Mouse (Mus musculus): ENCODE data around the gene Pias4.

Gene Pias4

GRCm38 (mm10) chr10:81168521-81169244, 960 bp upstream of the Pias4 start:
- peak; percentile 82 to 89 for DNase-seq

- DNase-seq: no peak
These were observed 336 bp upstream of the Pias4 start for GRCm38 (mm10) chr10:81168087-81168431.

GRCm38 (mm10) chr10:81165118-81165517, 2.6 kb downstream of the Pias4 start:
- DNase-seq: peak; percentile 77 to 78

- no peak for DNase-seq
These were observed 5.4 kb downstream of the Pias4 start for GRCm38 (mm10) chr10:81162318-81162652.

- no peak for DNase-seq
These were observed 6.0 kb downstream of the Pias4 start for GRCm38 (mm10) chr10:81161602-81162317.

- no peak for DNase-seq
These were observed 13.0 kb downstream of the Pias4 start for GRCm38 (mm10) chr10:81154736-81155135.

- no peak for DNase-seq
These were observed 13.4 kb downstream of the Pias4 start for GRCm38 (mm10) chr10:81154313-81154712.

- DNase-seq: no peak
These were observed 15.1 kb downstream of the Pias4 start for GRCm38 (mm10) chr10:81152609-81153008.

- DNase-seq: no peak
These were observed 16.5 kb downstream of the Pias4 start for GRCm38 (mm10) chr10:81151261-81151660.

DNA sequence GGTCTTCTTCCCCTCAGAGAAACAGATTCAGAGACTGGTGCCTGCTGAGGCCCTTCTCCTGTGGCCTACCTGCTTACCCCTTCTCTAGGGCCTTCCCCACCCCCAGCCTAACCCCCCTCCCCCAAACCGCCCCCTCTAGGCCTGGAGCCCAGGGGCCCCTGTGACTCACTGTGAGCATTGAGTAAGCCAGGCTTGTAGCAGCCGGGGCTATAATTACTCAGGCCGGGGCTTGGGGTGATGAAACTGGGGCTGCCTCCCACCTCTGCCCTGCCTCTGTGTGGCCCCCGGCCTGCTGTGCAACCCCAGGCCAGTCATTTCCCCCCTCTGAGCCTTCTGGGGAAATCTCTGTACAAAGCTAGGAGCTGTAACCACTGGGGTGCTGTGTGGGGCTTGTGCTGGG, 21.4 kb downstream of the Pias4 start:
- DNase-seq: no peak

DNA sequence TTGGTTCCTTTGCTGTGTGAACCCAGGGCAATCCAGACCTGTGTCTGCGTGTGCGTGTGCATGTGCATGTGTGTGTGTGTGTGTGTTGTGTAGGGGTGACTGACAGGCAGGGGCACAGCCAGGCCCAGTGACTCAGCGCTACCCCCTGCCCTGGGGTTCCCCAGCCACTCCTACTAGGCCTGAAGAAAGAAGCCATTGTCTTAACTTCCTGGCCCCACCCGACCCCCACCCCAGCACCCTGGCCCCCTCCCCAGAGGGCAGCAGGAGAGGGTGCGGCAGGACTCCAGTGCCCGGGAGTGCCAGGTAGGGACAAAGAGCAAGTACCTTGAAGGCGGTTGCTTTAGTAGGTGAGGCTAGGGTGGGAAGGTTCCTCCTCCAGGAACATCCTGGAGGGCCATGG, 21.9 kb downstream of the Pias4 start:
- DNase-seq: no peak

- DNase-seq: no peak
These were observed 22.4 kb downstream of the Pias4 start for GRCm38 (mm10) chr10:81145307-81145706.

GRCm38 (mm10) chr10:81144667-81145066, 23.1 kb downstream of the Pias4 start:
- peak in 1 of 2 experiments; percentile 54 for DNase-seq

DNA sequence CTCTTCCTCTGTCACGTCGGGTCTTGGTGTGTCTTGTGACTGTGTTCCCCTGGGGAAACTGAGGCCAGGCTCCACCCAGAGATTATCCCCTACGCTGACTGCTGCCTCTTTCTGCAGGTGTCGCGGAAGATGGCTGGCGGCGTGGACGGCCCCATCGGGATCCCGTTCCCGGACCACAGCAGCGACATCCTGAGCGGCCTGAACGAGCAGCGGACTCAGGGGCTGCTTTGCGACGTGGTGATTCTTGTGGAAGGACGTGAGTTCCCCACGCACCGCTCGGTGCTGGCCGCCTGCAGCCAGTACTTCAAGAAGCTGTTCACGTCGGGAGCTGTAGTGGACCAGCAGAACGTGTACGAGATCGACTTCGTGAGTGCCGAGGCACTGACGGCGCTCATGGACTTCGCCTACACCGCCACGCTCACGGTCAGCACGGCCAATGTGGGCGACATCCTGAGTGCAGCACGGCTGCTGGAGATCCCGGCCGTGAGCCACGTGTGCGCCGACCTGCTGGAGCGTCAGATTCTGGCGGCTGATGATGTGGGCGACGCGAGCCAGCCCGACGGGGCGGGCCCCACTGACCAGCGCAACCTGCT, 23.8 kb downstream of the Pias4 start:
- peak in 1 of 2 experiments; percentile 47 for DNase-seq

DNA sequence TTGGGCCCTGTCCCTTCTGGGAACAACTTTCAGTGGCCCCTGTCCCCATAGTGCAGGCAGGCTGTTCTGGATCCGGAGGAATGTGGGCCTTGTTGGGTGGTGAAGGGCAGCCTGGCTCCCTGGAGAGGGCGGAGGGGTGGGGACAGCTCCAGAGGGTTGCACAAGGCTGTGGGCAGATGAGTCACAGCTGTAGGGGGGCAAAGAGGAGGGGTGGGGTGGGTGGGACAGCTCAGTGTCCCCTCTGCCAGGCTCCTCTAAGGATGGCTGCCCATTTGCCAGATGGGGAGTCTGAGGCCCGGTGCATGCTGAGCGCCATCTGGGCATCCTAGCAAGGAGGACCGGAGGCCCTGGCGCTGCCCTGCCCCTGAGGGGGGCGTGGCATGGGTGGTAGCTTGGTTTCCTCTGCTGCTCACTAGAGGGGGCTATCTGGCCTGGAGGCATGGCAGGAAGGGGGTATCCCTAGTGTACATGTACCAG, 24.5 kb downstream of the Pias4 start:
- peak; percentile 72 to 81 for DNase-seq

DNA sequence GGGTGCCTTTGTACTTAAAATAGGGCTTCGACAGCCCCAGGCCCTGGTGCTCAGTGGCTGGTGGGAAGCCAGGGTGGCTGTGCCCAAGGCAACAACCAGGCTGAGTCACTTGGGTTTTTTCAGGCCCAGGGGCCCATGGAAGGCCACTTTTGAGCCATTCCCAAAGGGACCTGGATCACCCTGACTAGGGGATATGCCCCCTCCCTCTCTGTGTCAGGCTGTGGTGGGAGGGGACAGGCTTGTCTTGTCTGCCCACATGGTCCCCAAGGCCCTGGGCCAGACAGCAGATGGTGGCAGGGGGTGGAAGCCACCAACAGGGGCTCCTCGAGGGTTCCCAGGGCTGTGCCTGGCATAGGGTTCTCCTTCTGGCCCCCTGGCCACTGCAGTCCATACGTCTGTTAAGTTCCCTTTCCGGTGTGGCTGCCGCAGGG, 25.2 kb downstream of the Pias4 start:
- peak; percentile 66 to 71 for DNase-seq

DNA sequence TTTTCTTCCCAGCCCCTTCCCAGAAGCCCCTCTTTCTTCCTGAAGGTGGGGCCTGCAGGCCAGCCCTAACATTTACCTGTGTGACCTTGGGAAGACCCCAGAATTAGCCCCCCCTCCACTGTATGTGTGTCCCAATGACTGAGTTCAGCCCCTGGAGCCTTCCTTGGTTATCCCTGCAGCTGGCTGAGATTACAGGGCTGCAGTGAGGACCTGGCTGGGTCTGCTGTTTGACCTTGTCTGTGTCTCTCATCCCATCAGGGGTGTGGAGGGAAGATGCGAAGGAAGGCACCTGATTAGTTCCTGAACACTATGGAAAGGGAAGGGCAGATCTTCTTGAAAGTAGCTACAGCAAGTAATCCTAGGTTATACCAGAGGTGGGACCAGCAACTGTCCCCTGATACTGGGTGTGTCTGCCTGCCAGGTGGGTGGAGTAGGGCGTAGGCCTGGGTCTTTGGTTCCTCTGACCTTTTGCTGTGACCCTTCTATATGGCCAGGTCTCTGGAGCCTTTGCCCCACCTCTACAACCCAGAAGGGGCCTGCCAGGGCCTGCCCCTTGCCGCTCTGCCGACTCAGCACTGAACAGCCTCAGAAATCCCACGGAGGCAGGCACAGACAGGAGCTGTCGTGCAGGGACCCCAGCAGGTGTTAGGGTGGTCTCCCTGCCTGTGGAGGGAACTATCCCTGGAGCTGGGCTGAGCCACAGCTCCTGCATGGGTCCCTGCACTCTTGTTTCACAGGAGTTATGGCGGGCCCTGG, 26.1 kb downstream of the Pias4 start:
- DNase-seq: peak in 1 of 2 experiments; percentile 40

DNA sequence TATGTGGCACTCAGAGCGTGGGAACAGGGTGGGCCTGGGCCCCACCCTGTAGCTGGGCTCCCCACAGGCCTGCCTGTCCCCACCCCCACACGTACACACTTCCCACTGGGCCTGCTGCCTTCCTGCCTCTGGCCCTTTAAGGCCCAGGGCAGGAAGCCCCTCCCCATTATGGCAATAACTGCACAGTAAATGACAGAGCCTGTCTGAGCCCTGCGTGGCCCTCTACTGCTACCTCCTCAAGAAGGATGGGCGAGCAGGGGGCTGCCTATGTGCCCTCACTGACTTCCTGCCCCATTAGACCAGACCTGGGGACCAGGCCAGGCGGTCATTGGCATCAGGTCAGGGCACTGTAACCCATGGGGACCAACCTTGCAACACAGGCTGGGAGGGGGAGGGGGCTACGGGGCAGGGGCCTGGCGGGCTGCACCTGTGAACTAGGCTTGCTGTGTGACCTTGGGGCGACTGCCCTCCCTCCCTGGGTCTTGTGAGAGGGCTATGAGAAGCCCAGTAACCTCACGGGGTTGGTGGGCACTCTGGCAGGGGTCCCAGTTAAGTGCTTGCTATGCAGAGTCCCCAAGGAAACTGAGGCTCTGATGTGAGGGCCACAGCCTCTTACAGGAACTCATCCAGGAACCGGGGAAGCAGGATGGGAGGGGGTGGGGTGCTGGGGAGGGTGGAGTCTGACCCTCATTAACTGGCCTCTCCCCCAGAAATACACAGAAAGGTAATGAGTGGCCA, 26.8 kb downstream of the Pias4 start:
- DNase-seq: peak in 1 of 2 experiments; percentile 54

GRCm38 (mm10) chr10:81140005-81140404, 27.7 kb downstream of the Pias4 start:
- peak; percentile 74 to 82 for DNase-seq

GRCm38 (mm10) chr10:81139529-81139846, 28.2 kb downstream of the Pias4 start:
- DNase-seq: peak in 1 of 2 experiments; percentile 43

DNA sequence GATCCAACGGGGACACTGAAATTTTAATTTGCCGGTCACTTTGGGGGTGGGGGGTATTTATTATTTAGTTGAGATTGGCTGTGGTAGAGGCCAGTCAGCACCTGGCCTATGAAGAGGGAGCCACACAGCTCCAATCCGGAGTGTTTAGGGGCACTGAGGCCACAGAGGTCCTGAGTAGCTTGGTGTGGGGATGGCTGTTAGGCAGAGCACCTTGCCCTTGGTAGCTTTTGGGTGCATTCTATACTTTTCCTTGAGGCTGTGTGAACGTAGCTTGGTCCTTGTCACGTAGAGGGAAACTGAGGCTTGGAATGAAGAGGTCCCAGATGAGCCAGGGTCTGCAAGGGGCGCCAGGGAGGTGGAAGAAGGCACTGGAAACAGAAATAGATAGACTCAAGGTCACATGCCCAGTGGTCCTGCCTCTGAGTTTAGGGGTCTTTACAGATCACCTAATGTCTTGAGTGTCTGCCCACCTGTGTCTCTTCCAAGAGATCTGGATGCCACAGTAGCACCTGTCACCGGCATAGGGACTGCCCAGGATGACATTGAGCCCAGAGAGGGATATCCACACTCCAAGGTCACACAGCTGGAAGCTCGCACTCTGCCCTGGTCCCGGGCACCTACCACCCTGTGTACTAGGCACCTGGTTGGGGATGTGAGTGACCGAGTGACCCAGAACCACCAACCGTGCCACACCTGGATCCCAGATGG, 28.7 kb downstream of the Pias4 start:
- DNase-seq: peak in 1 of 2 experiments; percentile 48

Measured in cerebellum, postnatal 25 days (tissue).